Mouse (Mus musculus): ENCODE measurements around the gene Tmem208. TPM values are rescaled to one million over a fixed set of nuclear protein-coding genes. Genes with fewer than 3 reads are reported as not detected.
A peak's percentile ranks its signal among the peaks of the same experiment; 100 is the strongest.

Tmem208 gene
- polyA plus RNA-seq, 1 experiment from 2014 or later = 83.5 TPM

DNA sequence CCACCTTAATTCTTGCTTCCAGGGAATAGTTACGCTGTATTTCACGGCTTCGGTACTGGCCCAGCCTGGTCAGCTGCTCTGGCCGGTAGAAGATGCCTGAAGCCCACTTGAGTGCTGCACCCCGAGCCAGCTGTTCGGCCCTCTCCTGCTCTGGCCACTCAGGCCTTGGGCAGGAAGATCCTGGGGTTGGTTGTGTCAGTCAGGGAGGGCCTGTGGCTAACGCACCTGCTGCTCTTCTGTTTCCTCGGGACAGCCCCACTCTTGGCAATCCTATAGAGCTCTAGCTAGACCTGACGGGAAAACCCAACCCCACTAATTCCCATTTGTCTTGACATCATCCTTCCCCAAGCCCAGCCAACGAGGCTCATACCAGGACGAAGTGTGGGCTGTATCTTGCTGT is 30.9 kb upstream of the Tmem208 start:
- Histone ChIP-seq H3K4me2 (peak overlapping the region; percentile 28), H3K9ac (ENCODE audit: low read depth, low read length) (peak overlapping the region; percentile 44; the same call in 1 of the 2 replicates), H3K36me3 (ENCODE audit: control insufficient read depth, insufficient read depth, low read length) (peaks cover 10% of the 10 kb centered on the region), H3K27ac (ENCODE audit: low read depth, low read length) (peak overlapping the region; percentile 2; the same call in 1 of the 2 replicates), H3K4me3 (ENCODE audit: low read depth, low read length) (peak overlapping the region; percentile 20), H3K27me3 (ENCODE audit: control insufficient read depth, insufficient read depth, low read length) (peaks cover 11% of the 10 kb centered on the region), H3K9me3 (replicated peaks; ENCODE audit: control insufficient read depth, low read length) (no peaks in the 10 kb centered on the region), H3K4me1 (ENCODE audit: control insufficient read depth, insufficient read depth, low read length) (peaks cover 20% of the 10 kb centered on the region)
- WGBS (ENCODE audit: insufficient replicate concordance) = 60% methylated on average over 11 of the region's 11 CpGs
- no peak for ATAC-seq (replicated peaks; ENCODE audit: insufficient number of reproducible peaks, low FRiP score, low TSS enrichment)

DNA sequence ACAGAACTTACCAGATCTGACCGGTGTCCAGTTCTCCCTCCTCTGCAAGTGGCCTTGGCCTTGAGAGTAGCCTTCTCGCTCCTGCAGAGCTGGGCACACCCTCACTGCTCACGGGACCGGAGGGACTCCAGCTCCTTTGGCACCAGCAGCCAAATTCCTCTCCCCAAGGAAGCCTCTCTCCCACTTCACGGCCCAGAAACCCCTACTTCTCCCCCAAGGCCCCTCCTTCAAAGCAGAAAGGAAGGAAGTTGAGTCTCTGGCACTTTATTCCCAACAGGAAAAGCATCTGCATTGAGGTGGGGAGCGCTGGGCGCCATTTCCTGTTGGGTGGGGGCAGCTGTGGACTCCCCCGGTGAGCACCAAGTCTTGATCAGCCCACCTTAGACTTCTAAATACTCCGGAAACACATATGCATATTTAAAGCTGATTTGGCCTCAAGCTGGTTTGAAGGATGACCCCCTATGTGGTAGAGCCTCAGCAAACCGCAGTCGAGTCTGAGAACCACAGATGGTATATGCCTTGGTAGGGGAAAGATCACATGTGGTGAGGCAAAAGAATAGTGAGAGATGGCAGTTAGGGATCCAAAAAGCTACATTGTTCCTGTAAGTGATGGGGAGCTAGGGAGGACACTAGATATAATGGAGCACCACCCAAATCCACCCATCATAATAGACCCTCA is 30.1 kb upstream of the Tmem208 start, which contains the start of gene Exoc3l:
Gene Exoc3l (minus strand): TSS at position 207 of the 679 bp plus-strand sequence.
- Histone ChIP-seq H3K9ac (ENCODE audit: low read depth, low read length) (peak within 1 kb of the TSS; percentile 96), H3K4me3 (ENCODE audit: low read depth, low read length) (peak within 1 kb of the TSS; percentile 96)
- no peak for ATAC-seq (replicated peaks; ENCODE audit: insufficient number of reproducible peaks, low FRiP score, low TSS enrichment)

DNA sequence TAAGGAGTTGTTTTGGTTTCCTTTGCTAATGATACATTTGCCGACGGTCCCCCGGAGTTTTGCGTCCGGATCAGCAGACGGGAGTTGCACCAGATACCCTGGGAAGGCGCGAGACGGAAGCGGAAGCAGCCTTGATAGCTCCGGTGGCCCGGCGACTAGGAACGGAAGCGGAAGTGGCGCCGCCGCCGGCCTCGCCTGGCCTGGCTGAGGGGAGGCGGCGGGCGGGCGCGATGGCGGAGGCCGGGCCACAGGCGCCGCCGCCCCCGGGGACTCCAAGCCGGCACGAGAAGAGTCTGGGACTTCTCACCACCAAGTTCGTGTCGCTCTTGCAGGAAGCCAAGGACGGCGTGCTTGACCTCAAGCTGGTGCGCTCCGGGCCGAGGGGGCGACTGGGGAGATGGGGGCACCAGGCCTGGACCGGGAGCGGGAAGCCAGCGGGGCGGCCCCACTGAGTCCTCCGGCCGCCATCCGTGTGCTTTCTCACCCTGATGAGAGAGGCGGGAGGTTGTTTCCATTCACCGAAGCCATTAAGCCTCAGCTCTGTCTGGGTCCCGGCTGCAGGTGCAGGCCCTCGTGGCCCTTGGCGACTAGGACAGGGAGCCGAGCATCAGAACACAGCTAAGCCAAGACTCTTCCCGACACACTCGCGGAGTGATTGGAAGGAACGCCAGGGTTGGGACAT is 28.5 kb upstream of the Tmem208 start, which contains the start of gene E2f4:
Gene E2f4 (plus strand): TSS at position 153 of the 682 bp plus-strand sequence.
- peaks cover 32% of the 10 kb centered on the region for H3K36me3 ChIP-seq (ENCODE audit: control insufficient read depth, insufficient read depth, low read length)
- H3K9ac ChIP-seq (ENCODE audit: low read depth, low read length) = peak within 1 kb of the TSS; percentile 96
- H3K27ac ChIP-seq (ENCODE audit: low read depth, low read length) = peak within 1 kb of the TSS; percentile 70
- under 1% methylated on average over 57 of the region's 58 CpGs for WGBS (ENCODE audit: insufficient replicate concordance)
- H3K4me2 ChIP-seq = peak within 1 kb of the TSS; percentile 83
- peaks cover 5% of the 10 kb centered on the region; the same call in 1 of the 2 replicates for H3K27me3 ChIP-seq (ENCODE audit: control insufficient read depth, insufficient read depth, low read length)
- no peaks in the 10 kb centered on the region for H3K9me3 ChIP-seq (replicated peaks; ENCODE audit: control insufficient read depth, low read length)
- peaks cover 13% of the 10 kb centered on the region for H3K4me1 ChIP-seq (ENCODE audit: control insufficient read depth, insufficient read depth, low read length)
- H3K4me3 ChIP-seq (ENCODE audit: low read depth, low read length) = peak within 1 kb of the TSS; percentile 96
- peak; percentile 80 for ATAC-seq (replicated peaks; ENCODE audit: insufficient number of reproducible peaks, low FRiP score, low TSS enrichment)

More for the DNA sequence above, 30.1 kb upstream of the Tmem208 start, which contains the start of gene Exoc3l:
- WGBS (ENCODE audit: insufficient replicate concordance) = 45% methylated on average over 11 of the region's 11 CpGs
- H3K27ac ChIP-seq (ENCODE audit: low read depth, low read length) = peak within 1 kb of the TSS; percentile 2; the same call in 1 of the 2 replicates
- peak within 1 kb of the TSS; percentile 83 for H3K4me2 ChIP-seq
- peaks cover 18% of the 10 kb centered on the region for H3K36me3 ChIP-seq (ENCODE audit: control insufficient read depth, insufficient read depth, low read length)
- peaks cover 13% of the 10 kb centered on the region for H3K4me1 ChIP-seq (ENCODE audit: control insufficient read depth, insufficient read depth, low read length)
- no peaks in the 10 kb centered on the region for H3K9me3 ChIP-seq (replicated peaks; ENCODE audit: control insufficient read depth, low read length)
- H3K27me3 ChIP-seq (ENCODE audit: control insufficient read depth, insufficient read depth, low read length) = peaks cover 5% of the 10 kb centered on the region; the same call in 1 of the 2 replicates

DNA sequence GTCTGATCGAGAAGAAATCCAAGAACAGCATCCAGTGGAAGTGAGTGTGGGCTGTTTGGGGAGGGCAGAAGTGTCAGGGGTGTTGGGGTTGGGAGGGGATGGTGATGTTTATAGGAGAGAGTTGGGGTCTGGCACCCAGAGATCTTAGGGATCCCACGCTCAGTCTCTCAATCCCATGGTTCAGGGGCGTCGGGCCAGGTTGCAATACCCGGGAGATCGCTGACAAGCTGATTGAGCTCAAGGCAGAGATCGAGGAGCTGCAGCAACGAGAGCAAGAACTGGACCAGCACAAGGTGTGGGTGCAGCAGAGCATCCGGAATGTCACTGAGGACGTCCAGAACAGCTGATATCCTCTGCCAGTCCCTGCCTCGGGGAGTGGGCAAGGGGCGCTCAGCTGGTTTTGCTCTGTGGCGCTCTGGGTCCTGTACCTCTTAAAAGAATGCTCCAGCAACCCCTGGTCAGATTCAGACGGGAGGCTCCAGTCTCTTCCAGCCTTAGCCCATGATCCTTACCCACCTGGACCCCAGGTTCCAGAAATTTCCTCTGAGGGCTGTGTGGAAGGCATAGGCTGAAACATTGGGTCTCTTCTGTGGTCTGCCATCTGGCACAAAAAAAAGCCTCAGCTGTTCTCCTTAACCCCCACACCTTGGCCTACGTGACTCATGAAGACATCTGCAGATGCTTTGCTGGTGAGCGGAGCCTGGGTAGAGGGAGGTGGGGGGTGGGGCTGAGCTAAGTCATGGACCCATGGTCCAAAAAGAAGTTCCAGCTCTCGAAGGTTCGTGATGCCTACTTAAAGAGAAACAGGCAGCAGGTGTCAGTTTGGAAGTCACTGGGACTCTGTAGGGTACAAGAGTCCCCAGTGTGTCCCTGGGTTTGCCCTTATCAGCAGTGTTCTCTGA is 27.6 kb upstream of the Tmem208 start:
- ATAC-seq (replicated peaks; ENCODE audit: insufficient number of reproducible peaks, low FRiP score, low TSS enrichment) = no peak
- peaks cover 13% of the 10 kb centered on the region for H3K4me1 ChIP-seq (ENCODE audit: control insufficient read depth, insufficient read depth, low read length)
- peaks cover 36% of the 10 kb centered on the region for H3K36me3 ChIP-seq (ENCODE audit: control insufficient read depth, insufficient read depth, low read length)
- peak overlapping the region; percentile 70; the same call in 1 of the 2 replicates for H3K27ac ChIP-seq (ENCODE audit: low read depth, low read length)
- H3K27me3 ChIP-seq (ENCODE audit: control insufficient read depth, insufficient read depth, low read length) = peaks cover 4% of the 10 kb centered on the region; the same call in 1 of the 2 replicates
- peak overlapping the region; percentile 83 for H3K4me2 ChIP-seq
- peak overlapping the region; percentile 96 for H3K4me3 ChIP-seq (ENCODE audit: low read depth, low read length)
- no peaks in the 10 kb centered on the region for H3K9me3 ChIP-seq (replicated peaks; ENCODE audit: control insufficient read depth, low read length)
- WGBS (ENCODE audit: insufficient replicate concordance) = 46% methylated on average over 18 of the region's 18 CpGs
- H3K9ac ChIP-seq (ENCODE audit: low read depth, low read length) = peak overlapping the region; percentile 96

DNA sequence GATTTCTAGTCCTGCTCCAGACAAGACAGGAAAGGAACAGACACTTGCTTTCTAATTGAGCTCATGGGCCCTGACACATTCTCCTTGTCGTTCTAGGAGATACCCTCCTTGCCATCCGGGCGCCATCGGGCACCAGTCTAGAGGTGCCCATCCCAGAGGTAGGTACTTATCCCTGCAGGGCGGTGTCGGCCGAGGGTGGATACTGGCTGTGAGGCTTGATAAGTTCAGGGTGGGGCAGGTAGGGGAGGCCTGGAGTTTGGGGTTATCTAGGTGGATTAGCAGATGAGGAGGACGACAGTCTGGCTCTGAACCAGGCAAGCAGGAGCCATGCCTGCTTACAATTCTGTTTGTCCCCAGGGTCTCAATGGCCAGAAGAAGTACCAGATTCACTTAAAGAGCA is 26.2 kb upstream of the Tmem208 start:
- ATAC-seq (replicated peaks; ENCODE audit: insufficient number of reproducible peaks, low FRiP score, low TSS enrichment) = peak; percentile 55; the same call in 1 of the 2 replicates
- peak overlapping the region; percentile 8; the same call in 1 of the 2 replicates for H3K4me3 ChIP-seq (ENCODE audit: low read depth, low read length)

DNA sequence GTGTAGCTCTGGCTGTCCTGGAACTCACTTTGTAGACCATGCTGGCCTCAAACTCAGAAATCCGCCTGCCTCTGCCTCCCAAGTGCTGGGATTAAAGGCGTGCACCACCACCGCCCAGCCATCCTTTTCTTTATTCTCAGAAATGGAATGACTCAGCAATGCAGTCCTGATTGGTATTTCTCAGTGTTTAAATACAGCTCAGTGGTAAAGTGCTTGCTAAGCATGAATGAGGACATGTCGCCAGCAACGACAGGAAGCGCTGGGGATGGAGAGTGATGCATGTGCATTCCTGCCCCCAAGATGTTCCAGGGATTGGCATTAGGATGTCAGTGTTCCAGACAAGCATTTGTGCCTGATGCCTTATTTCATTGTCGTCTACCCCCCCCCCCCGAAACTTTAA is 22.8 kb upstream of the Tmem208 start:
- Histone ChIP-seq H3K9ac (ENCODE audit: low read depth, low read length) (no peak overlapping the region), H3K4me3 (ENCODE audit: low read depth, low read length) (no peak overlapping the region), H3K4me2 (no peak overlapping the region), H3K27me3 (ENCODE audit: control insufficient read depth, insufficient read depth, low read length) (no peaks in the 10 kb centered on the region), H3K27ac (ENCODE audit: low read depth, low read length) (no peak overlapping the region), H3K36me3 (ENCODE audit: control insufficient read depth, insufficient read depth, low read length) (peaks cover 38% of the 10 kb centered on the region), H3K9me3 (replicated peaks; ENCODE audit: control insufficient read depth, low read length) (no peaks in the 10 kb centered on the region), H3K4me1 (ENCODE audit: control insufficient read depth, insufficient read depth, low read length) (peaks cover 33% of the 10 kb centered on the region)
- no peak for ATAC-seq (replicated peaks; ENCODE audit: insufficient number of reproducible peaks, low FRiP score, low TSS enrichment)
- 83% methylated on average over 8 of the region's 8 CpGs for WGBS (ENCODE audit: insufficient replicate concordance)

More for the DNA sequence above, 26.2 kb upstream of the Tmem208 start:
- H3K9ac ChIP-seq (ENCODE audit: low read depth, low read length) = no peak overlapping the region
- WGBS (ENCODE audit: insufficient replicate concordance) = 86% methylated on average over 8 of the region's 8 CpGs
- peak overlapping the region; percentile 83 for H3K4me2 ChIP-seq
- H3K36me3 ChIP-seq (ENCODE audit: control insufficient read depth, insufficient read depth, low read length) = peaks cover 36% of the 10 kb centered on the region
- H3K27ac ChIP-seq (ENCODE audit: low read depth, low read length) = peak overlapping the region; percentile 35; the same call in 1 of the 2 replicates
- peaks cover 26% of the 10 kb centered on the region for H3K4me1 ChIP-seq (ENCODE audit: control insufficient read depth, insufficient read depth, low read length)
- no peaks in the 10 kb centered on the region for H3K27me3 ChIP-seq (ENCODE audit: control insufficient read depth, insufficient read depth, low read length)
- no peaks in the 10 kb centered on the region for H3K9me3 ChIP-seq (replicated peaks; ENCODE audit: control insufficient read depth, low read length)

DNA sequence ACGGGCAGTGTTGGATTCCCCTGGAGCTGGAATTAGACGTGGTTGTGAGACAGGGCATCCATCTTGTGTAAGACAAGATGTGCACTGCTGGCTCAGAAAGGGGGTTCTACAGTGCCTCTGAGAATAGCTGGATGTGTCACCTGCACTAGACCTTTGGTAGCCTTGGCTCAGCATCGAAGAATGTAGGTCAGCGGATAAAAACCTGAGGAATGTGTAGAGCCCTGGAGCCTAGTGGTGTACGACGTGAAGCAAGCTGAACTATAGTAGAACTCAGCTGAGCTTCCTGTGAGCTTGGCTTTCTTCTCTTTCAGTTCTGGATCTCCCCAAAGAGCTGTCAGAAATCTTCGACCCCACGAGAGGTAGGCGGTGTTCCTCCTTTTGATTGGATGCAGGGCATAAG is 22.3 kb upstream of the Tmem208 start:
- no peak for ATAC-seq (replicated peaks; ENCODE audit: insufficient number of reproducible peaks, low FRiP score, low TSS enrichment)
- 0 out of 2 replicates have a peak overlapping the region, but pooled peaks have one; percentile 28 for H3K9ac ChIP-seq (ENCODE audit: low read depth, low read length)
- H3K4me3 ChIP-seq (ENCODE audit: low read depth, low read length) = no peak overlapping the region
- H3K4me2 ChIP-seq = no peak overlapping the region
- no peaks in the 10 kb centered on the region for H3K9me3 ChIP-seq (replicated peaks; ENCODE audit: control insufficient read depth, low read length)
- peaks cover 34% of the 10 kb centered on the region for H3K36me3 ChIP-seq (ENCODE audit: control insufficient read depth, insufficient read depth, low read length)
- peaks cover 28% of the 10 kb centered on the region for H3K4me1 ChIP-seq (ENCODE audit: control insufficient read depth, insufficient read depth, low read length)
- WGBS (ENCODE audit: insufficient replicate concordance) = 76% methylated on average over 9 of the region's 9 CpGs
- peak overlapping the region; percentile 37; the same call in 1 of the 2 replicates for H3K27ac ChIP-seq (ENCODE audit: low read depth, low read length)
- H3K27me3 ChIP-seq (ENCODE audit: control insufficient read depth, insufficient read depth, low read length) = no peaks in the 10 kb centered on the region

Measured in heart, embryonic 11.5 days (tissue).